25 mouse cellular contexts compared by ENCODE assay signal in genomic region chr3:39272616-39273015, GRCm38 (mm10).
"Had no signal": no experiment of that assay in that cellular context is flagged by ENCODE, and none has a peak within 500 bp of the region (broad histone marks: within the 10 kb centered on the region; RNA-seq: fewer than 3 reads in every experiment).

No protein-coding gene starts in this region.

- H3K27ac ChIP-seq: gastrocnemius, adult 2 months; heart, adult 2 months; hindbrain, embryonic 10.5 days; hindbrain, embryonic 12.5 days; hindbrain, embryonic 15.5 days; hindbrain, postnatal 0 days; layer of hippocampus, adult 2 months; left cerebral cortex, adult 2 months; limb, embryonic 10.5 days; limb, embryonic 12.5 days; liver, embryonic 13.5 days; liver, embryonic 15.5 days had no signal

- H3K9ac ChIP-seq: hindbrain, embryonic 12.5 days; hindbrain, embryonic 15.5 days; limb, embryonic 12.5 days; liver, embryonic 13.5 days; liver, embryonic 15.5 days; liver, postnatal 0 days had no signal

- H3K27me3 ChIP-seq: hindbrain, embryonic 12.5 days; hindbrain, embryonic 15.5 days; limb, embryonic 12.5 days; liver, embryonic 13.5 days; liver, embryonic 15.5 days had no signal

- DNase-seq: gastrocnemius, adult 2 months; gastrocnemius, postnatal 10 days; gastrocnemius, postnatal 25 days; heart, adult 2 months; heart, postnatal 14 days; heart, postnatal 4 days; kidney, adult 18-20 months; kidney, adult 8-10 months; kidney, postnatal 10 days; kidney, postnatal 25 days; kidney, postnatal 4 days; liver; liver, embryonic 13.5 days; liver, postnatal 0 days had no signal

- ATAC-seq: hindbrain, postnatal 0 days; liver, postnatal 0 days had no signal

- H3K4me3 ChIP-seq: gastrocnemius, adult 2 months; heart, adult 2 months; hindbrain, embryonic 10.5 days; hindbrain, embryonic 12.5 days; hindbrain, embryonic 15.5 days; layer of hippocampus, adult 2 months; left cerebral cortex, adult 2 months; limb, embryonic 10.5 days; limb, embryonic 12.5 days; liver, embryonic 13.5 days; liver, embryonic 15.5 days had no signal

- H3K36me3 ChIP-seq: hindbrain, embryonic 10.5 days; hindbrain, embryonic 12.5 days; hindbrain, embryonic 15.5 days; limb, embryonic 10.5 days; limb, embryonic 12.5 days; liver, embryonic 13.5 days; liver, embryonic 15.5 days had no signal

- H3K4me2 ChIP-seq: heart, embryonic 11.5 days; hindbrain, embryonic 12.5 days; hindbrain, embryonic 15.5 days; limb, embryonic 12.5 days; liver, embryonic 11.5 days; liver, embryonic 13.5 days; liver, embryonic 15.5 days had no signal

- H3K4me1 ChIP-seq: hindbrain, embryonic 12.5 days; hindbrain, embryonic 15.5 days; liver, embryonic 13.5 days; liver, embryonic 15.5 days had no signal

- H3K9me3 ChIP-seq: hindbrain, embryonic 10.5 days; hindbrain, embryonic 12.5 days; hindbrain, embryonic 15.5 days; limb, embryonic 10.5 days; limb, embryonic 12.5 days; liver, embryonic 13.5 days; liver, embryonic 15.5 days had no signal
